Mouse (Mus musculus) intestine, embryonic 14.5 days (tissue): ENCODE results near the gene Igsf3. TPM values are rescaled to one million over a fixed set of nuclear protein-coding genes. Genes with fewer than 3 reads are reported as not detected.

Source experiments
- ATAC-seq: fragments of 200-750 bp; cut with Nextera tagmentation; replicated peaks from 2 replicates; pipeline ENCODE4 v1.8.0; 2017; ENCODE audit warnings: low read depth, moderate number of reproducible peaks, moderate TSS enrichment, moderate library complexity; ENCODE audit not compliant: low FRiP score, low TSS enrichment
- DNase-seq: peaks from one replicate; pipeline ENCODE4 v3.0.0-alpha.2; 2018; ENCODE audit warnings: low spot score
- H3K27ac ChIP-seq: fragments of 300-500 bp; sonication (generic); 2 replicates; pipeline ENCODE4 v1.5.1; 2014; ENCODE audit warnings: low read depth, mild to moderate bottlenecking, control low read depth
- H3K27me3 ChIP-seq: fragments of 300-500 bp; sonication (generic); replicated peaks from 2 replicates; pipeline ENCODE4 v1.6.1; 2014; ENCODE audit warnings: low read length, control low read depth; ENCODE audit not compliant: control insufficient read depth, insufficient read depth
- H3K36me3 ChIP-seq: fragments of 300-500 bp; sonication (generic); 2 replicates; pipeline ENCODE4 v1.6.1; 2014; ENCODE audit warnings: low read length, control low read depth; ENCODE audit not compliant: control insufficient read depth, insufficient read depth
- H3K4me1 ChIP-seq: fragments of 300-500 bp; sonication (generic); replicated peaks from 2 replicates; pipeline ENCODE4 v1.6.1; 2014; ENCODE audit warnings: low read length, control low read depth, mixed read lengths; ENCODE audit not compliant: control insufficient read depth, insufficient read depth
- H3K4me2 ChIP-seq: fragments of 300-500 bp; sonication (generic); 2 replicates; pipeline ENCODE4 v1.6.1; 2014; ENCODE audit warnings: low read length
- H3K4me3 ChIP-seq: fragments of 300-500 bp; sonication (generic); 2 replicates; pipeline ENCODE4 v1.5.1; 2014; ENCODE audit warnings: low read depth, low read length, control low read depth, mixed read lengths
- H3K9ac ChIP-seq: fragments of 300-500 bp; sonication (generic); 2 replicates; pipeline ENCODE4 v1.6.1; 2014; ENCODE audit warnings: mild to moderate bottlenecking, low read length
- H3K9me3 ChIP-seq: fragments of 300-500 bp; sonication (generic); 2 replicates; pipeline ENCODE4 v1.6.1; 2016; ENCODE audit warnings: low read length, control low read depth; ENCODE audit not compliant: control insufficient read depth
- WGBS: fragments of 180-500 bp; shearing (Covaris S2); extraction: QIAGEN DNeasy Blood & Tissue Kit; methylation state at CpG from one replicate; pipeline ENCODE4 v1.1.7; 2014; 5-methylcytosine and 5-hydroxymethylcytosine counted together
- polyA plus RNA-seq: library from polyadenylated mRNA; unstranded; fragments of >200 nt; fragmentation: Nextera tagmentation; extraction: Ambion mirVana; gene quantifications from 2 replicates; pipeline ENCODE4 v1.2.1, GENCODE M21; 2014

Igsf3 gene
- polyA plus RNA-seq, 1 experiment from 2014 or later: 18.3 TPM

GRCm38 (mm10) chr3:101500393-101501051 lies 123.6 kb downstream of the Igsf3 start:
- ATAC-seq (no peak), DNase-seq (no peak)
- H3K4me1 ChIP-seq: 0 out of 2 replicates have a peak, but pooled peaks cover 3% of the 10 kb centered on the region
- H3K27me3 ChIP-seq: no peaks in the 10 kb centered on the region
- no peak overlapping the region for H3K4me3 ChIP-seq
- H3K9ac ChIP-seq: no peak overlapping the region
- H3K4me2 ChIP-seq: no peak overlapping the region
- H3K9me3 ChIP-seq: no peaks in the 10 kb centered on the region
- no peak overlapping the region for H3K27ac ChIP-seq
- H3K36me3 ChIP-seq: no peaks in the 10 kb centered on the region
- WGBS: 67% methylated on average over 11 of the region's 11 CpGs

GRCm38 (mm10) chr3:101501611-101502010 lies 124.7 kb downstream of the Igsf3 start:
- H3K36me3 ChIP-seq: no peaks in the 10 kb centered on the region
- 73% methylated on average over 4 of the region's 4 CpGs for WGBS
- H3K4me3 ChIP-seq: no peak overlapping the region
- peaks cover 7% of the 10 kb centered on the region; the same call in 1 of the 2 replicates for H3K4me1 ChIP-seq
- H3K9me3 ChIP-seq: no peaks in the 10 kb centered on the region
- no peak overlapping the region for H3K4me2 ChIP-seq
- no peak overlapping the region for H3K9ac ChIP-seq
- no peaks in the 10 kb centered on the region for H3K27me3 ChIP-seq
- H3K27ac ChIP-seq: no peak overlapping the region
- DNase-seq: no peak
- no peak for ATAC-seq

GRCm38 (mm10) chr3:101502086-101502760 lies 125.3 kb downstream of the Igsf3 start:
- Histone ChIP-seq H3K36me3 (no peaks in the 10 kb centered on the region), H3K4me2 (no peak overlapping the region), H3K27me3 (no peaks in the 10 kb centered on the region), H3K9me3 (no peaks in the 10 kb centered on the region), H3K4me1 (peaks cover 7% of the 10 kb centered on the region; the same call in 1 of the 2 replicates), H3K27ac (no peak overlapping the region), H3K9ac (no peak overlapping the region), H3K4me3 (no peak overlapping the region)
- ATAC-seq (no peak), DNase-seq (no peak)
- 39% methylated on average over 14 of the region's 14 CpGs for WGBS

GRCm38 (mm10) chr3:101506179-101506578 lies 129.3 kb downstream of the Igsf3 start:
- Histone ChIP-seq H3K4me1 (peaks cover 7% of the 10 kb centered on the region; the same call in 1 of the 2 replicates), H3K27ac (no peak overlapping the region), H3K27me3 (no peaks in the 10 kb centered on the region), H3K4me3 (no peak overlapping the region), H3K9me3 (no peaks in the 10 kb centered on the region), H3K4me2 (no peak overlapping the region), H3K36me3 (no peaks in the 10 kb centered on the region), H3K9ac (no peak overlapping the region)
- peak; percentile 74 for ATAC-seq
- peak; percentile 91 for DNase-seq
- WGBS: 27% methylated on average over 5 of the region's 5 CpGs

- H3K4me3 ChIP-seq: no peak overlapping the region
- H3K27ac ChIP-seq: no peak overlapping the region
- no peaks in the 10 kb centered on the region for H3K27me3 ChIP-seq
- WGBS: 53% methylated on average over 14 of the region's 14 CpGs
- peaks cover 5% of the 10 kb centered on the region; the same call in 1 of the 2 replicates for H3K4me1 ChIP-seq
- H3K9ac ChIP-seq: no peak overlapping the region
- H3K36me3 ChIP-seq: no peaks in the 10 kb centered on the region
- ATAC-seq (no peak), DNase-seq (no peak)
- H3K4me2 ChIP-seq: no peak overlapping the region
- peaks cover 6% of the 10 kb centered on the region for H3K9me3 ChIP-seq
Measured at GRCm38 (mm10) chr3:101506970-101507702, 130.3 kb downstream of the Igsf3 start.

- DNase-seq: no peak
- 68% methylated on average over 3 of the region's 3 CpGs for WGBS
- Histone ChIP-seq H3K27ac (no peak overlapping the region), H3K4me3 (no peak overlapping the region), H3K27me3 (no peaks in the 10 kb centered on the region), H3K4me2 (no peak overlapping the region), H3K36me3 (no peaks in the 10 kb centered on the region), H3K9ac (no peak overlapping the region), H3K4me1 (peaks cover 4% of the 10 kb centered on the region; the same call in 1 of the 2 replicates), H3K9me3 (peaks cover 6% of the 10 kb centered on the region)
- ATAC-seq: no peak
Measured at GRCm38 (mm10) chr3:101507766-101508165, 130.9 kb downstream of the Igsf3 start.

- DNase-seq: no peak
- Histone ChIP-seq H3K36me3 (no peaks in the 10 kb centered on the region), H3K27ac (no peak overlapping the region), H3K4me3 (no peak overlapping the region), H3K9ac (no peak overlapping the region), H3K9me3 (peaks cover 6% of the 10 kb centered on the region), H3K4me2 (no peak overlapping the region), H3K27me3 (no peaks in the 10 kb centered on the region), H3K4me1 (peaks cover 18% of the 10 kb centered on the region)
- ATAC-seq: no peak
- 79% methylated on average over 10 of the region's 10 CpGs for whole genome bisulfite sequencing
Measured at GRCm38 (mm10) chr3:101509707-101510544, 133.0 kb downstream of the Igsf3 start.

GRCm38 (mm10) chr3:101510632-101511031 lies 133.7 kb downstream of the Igsf3 start:
- H3K27me3 ChIP-seq: no peaks in the 10 kb centered on the region
- peaks cover 18% of the 10 kb centered on the region for H3K4me1 ChIP-seq
- H3K4me2 ChIP-seq: no peak overlapping the region
- H3K9me3 ChIP-seq: peaks cover 6% of the 10 kb centered on the region
- H3K27ac ChIP-seq: no peak overlapping the region
- WGBS: 81% methylated on average over 5 of the region's 5 CpGs
- no peak overlapping the region for H3K9ac ChIP-seq
- ATAC-seq (no peak), DNase-seq (no peak)
- H3K4me3 ChIP-seq: no peak overlapping the region
- no peaks in the 10 kb centered on the region for H3K36me3 ChIP-seq
